Mouse (Mus musculus) liver, embryonic 14.5 days (tissue): ENCODE measurements at regions not wholly inside any gene's neighbourhood (a gene's known extent, or its start where the extent isn't known, plus 50 kb on each side); places are given as distances from the start of the nearest gene placed in this dataset.

ENCODE experiments used
- ATAC-seq: fragments of 200-750 bp; cut with Nextera tagmentation; 2 replicates; pipeline ENCODE4 v1.8.0; 2017; ENCODE audit warnings: moderate number of reproducible peaks, mild to moderate bottlenecking, moderate library complexity; ENCODE audit not compliant: insufficient read depth
- DNase-seq, 3 experiments: peaks; one replicate each; pipeline ENCODE4 v3.0.0-alpha.2; 2012 to 2013; ENCODE audit warnings: low read depth in 3 of 3, low spot score in 3 of 3
- H3K27ac ChIP-seq: fragments of 300-500 bp; sonication (generic); 2 replicates; pipeline ENCODE4 v1.5.1; 2014; ENCODE audit warnings: moderate library complexity, mild to moderate bottlenecking, control low read depth, inconsistent platforms
- H3K27me3 ChIP-seq: fragments of 300-500 bp; sonication (generic); 2 replicates; pipeline ENCODE4 v1.6.1; 2014; ENCODE audit warnings: mild to moderate bottlenecking, low read length, moderate library complexity; ENCODE audit not compliant: control insufficient read depth, insufficient read depth
- H3K36me3 ChIP-seq: fragments of 300-500 bp; sonication (generic); replicated peaks from 2 replicates; pipeline ENCODE4 v1.6.1; 2014; ENCODE audit warnings: low read depth; ENCODE audit not compliant: control insufficient read depth, insufficient read depth
- H3K4me1 ChIP-seq, 2 experiments: fragments of 200-500 bp in 1 of 2; fragments of 300-500 bp in 1 of 2; sonication (generic) in 1 of 2; replicated peaks; 2 replicates each; pipeline ENCODE4 v1.6.1; 2012 to 2014; ENCODE audit warnings: antibody characterized with exemption in 1 of 2, inconsistent platforms in 1 of 2, low read length in 1 of 2; ENCODE audit not compliant: control insufficient read depth in 2 of 2, insufficient read depth in 2 of 2
- H3K4me2 ChIP-seq: fragments of 300-500 bp; sonication (generic); 2 replicates; pipeline ENCODE4 v1.6.1; 2014; ENCODE audit warnings: low read depth, mild to moderate bottlenecking, control low read depth, moderate library complexity
- H3K4me3 ChIP-seq, 2 experiments: fragments of 200-500 bp in 1 of 2; fragments of 300-500 bp in 1 of 2; sonication (generic) in 1 of 2; 2 replicates each; pipeline ENCODE4 v1.5.1; 2012 to 2014; ENCODE audit warnings: low read depth in 2 of 2, low read length in 2 of 2, mild to moderate bottlenecking in 2 of 2, control low read depth in 1 of 2, inconsistent platforms in 1 of 2, moderate library complexity in 1 of 2; ENCODE audit not compliant: insufficient read depth in 1 of 2
- H3K9ac ChIP-seq: fragments of 300-500 bp; sonication (generic); replicated peaks from 2 replicates; pipeline ENCODE4 v1.6.1; 2014; ENCODE audit warnings: mild to moderate bottlenecking, control low read depth, moderate library complexity
- H3K9me3 ChIP-seq: fragments of 300-500 bp; sonication (generic); 2 replicates; pipeline ENCODE4 v1.6.1; 2016; ENCODE audit warnings: low read length, mixed read lengths; ENCODE audit not compliant: control insufficient read depth
- CTCF ChIP-seq: IDR thresholded peaks from 2 replicates; pipeline ENCODE4 v1.5.1; 2016; ENCODE audit warnings: antibody characterized with exemption, low read depth, control low read depth
- EP300 ChIP-seq: IDR thresholded peaks from 2 replicates; pipeline ENCODE4 v1.6.1; 2016; ENCODE audit warnings: antibody characterized with exemption, low read depth
- WGBS: fragments of 180-500 bp; shearing (Covaris S2); extraction: QIAGEN DNeasy Blood & Tissue Kit; methylation state at CpG from one replicate; pipeline ENCODE4 v1.1.7; 2014; ENCODE audit not compliant: insufficient replicate concordance; 5-methylcytosine and 5-hydroxymethylcytosine counted together

DNA sequence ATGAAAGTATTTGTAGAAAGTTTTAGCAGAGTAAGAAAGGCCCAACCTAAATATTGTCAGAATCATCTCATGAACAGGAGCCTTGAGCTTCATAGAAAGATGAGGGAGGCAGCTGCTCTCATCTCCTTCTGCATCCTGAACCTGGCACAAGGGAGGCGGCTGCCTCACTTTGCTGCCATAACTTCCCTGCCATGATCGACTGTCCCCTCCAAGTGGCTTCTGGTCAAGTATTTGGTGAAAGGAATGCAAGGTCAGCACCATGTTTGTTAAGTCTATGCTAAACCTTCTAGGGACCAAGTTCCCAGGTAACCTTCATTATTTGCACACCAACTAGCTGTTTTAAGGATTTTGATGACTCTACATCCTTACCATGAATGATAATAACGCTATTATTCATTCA is 246.0 kb downstream of the Ndfip2 start:
- no peak overlapping the region for H3K4me2 ChIP-seq
- DNase-seq (no peak), ATAC-seq (no peak)
- H3K9me3 ChIP-seq, result no peaks in the 10 kb centered on the region
- peaks cover 0 to 3% of the 10 kb centered on the region in 2 experiments; a peak in 2 of 4 replicates for H3K4me1 ChIP-seq
- WGBS, result 58% methylated on average over 3 of the region's 3 CpGs
- no peak overlapping the region for H3K9ac ChIP-seq
- H3K27me3 ChIP-seq, result no peaks in the 10 kb centered on the region
- H3K4me3 ChIP-seq, result no peak overlapping the region
- TF ChIP-seq CTCF, result no peak
- no peak overlapping the region for H3K27ac ChIP-seq
- H3K36me3 ChIP-seq, result no peaks in the 10 kb centered on the region

DNA sequence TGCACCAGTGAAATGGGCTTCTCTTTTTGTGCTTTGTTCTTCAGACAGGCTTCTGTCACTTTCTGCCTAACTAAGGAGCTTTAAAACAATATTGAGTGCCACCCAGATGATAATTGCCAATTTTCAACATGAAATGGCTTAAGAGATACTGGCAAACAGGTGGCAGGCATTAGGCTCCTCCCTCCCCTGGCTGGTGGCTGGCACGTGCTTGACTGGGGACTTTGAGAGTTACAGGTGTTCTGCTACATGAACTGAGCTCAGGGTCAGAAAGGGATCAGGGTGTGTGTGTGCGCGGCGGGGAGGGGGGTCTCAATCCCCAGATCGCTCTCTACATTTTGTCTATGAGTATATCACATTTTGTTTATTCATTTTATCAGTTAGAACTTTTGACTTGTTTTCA is 245.4 kb downstream of the Ndfip2 start:
- no peaks in the 10 kb centered on the region for H3K36me3 ChIP-seq
- H3K4me2 ChIP-seq, result no peak overlapping the region
- ATAC-seq (no peak), DNase-seq (no peak)
- H3K27me3 ChIP-seq, result no peaks in the 10 kb centered on the region
- no peak overlapping the region for H3K4me3 ChIP-seq
- no peak overlapping the region for H3K27ac ChIP-seq
- TF ChIP-seq CTCF (no peak), EP300 (no peak)
- WGBS, result 74% methylated on average over 5 of the region's 5 CpGs
- no peaks in the 10 kb centered on the region for H3K9me3 ChIP-seq
- no peak overlapping the region for H3K9ac ChIP-seq
- H3K4me1 ChIP-seq, result peaks cover 0 to 5% of the 10 kb centered on the region in 2 experiments; a peak in 2 of 4 replicates

DNA sequence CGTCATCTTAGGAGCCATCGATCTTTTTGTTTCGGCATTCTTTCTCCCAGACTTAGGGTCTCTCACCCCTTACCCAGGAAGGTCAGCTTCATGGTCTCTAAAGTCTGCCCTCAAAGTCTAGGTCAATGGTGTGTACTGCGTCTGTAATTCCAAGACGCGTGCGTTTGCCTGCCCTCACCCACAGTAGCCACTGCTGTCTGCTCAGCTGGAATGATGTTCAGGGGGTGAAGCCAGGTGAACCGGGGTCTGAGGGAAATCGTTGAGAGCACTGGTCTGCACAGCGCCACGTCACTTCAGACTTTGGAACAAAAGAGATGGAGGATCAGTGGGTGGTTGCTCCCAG is 244.2 kb downstream of the Ndfip2 start:
- H3K4me3 ChIP-seq, result no peak overlapping the region
- H3K9me3 ChIP-seq, result no peaks in the 10 kb centered on the region
- 32% methylated on average over 11 of the region's 11 CpGs for WGBS
- no peak for TF ChIP-seq EP300
- TF ChIP-seq CTCF, result no peak
- no peak for DNase-seq
- H3K36me3 ChIP-seq, result no peaks in the 10 kb centered on the region
- H3K9ac ChIP-seq, result no peak overlapping the region
- peaks cover 0 to 5% of the 10 kb centered on the region in 2 experiments; a peak in 2 of 4 replicates for H3K4me1 ChIP-seq
- H3K4me2 ChIP-seq, result no peak overlapping the region
- H3K27ac ChIP-seq, result no peak overlapping the region
- no peak for ATAC-seq
- no peaks in the 10 kb centered on the region for H3K27me3 ChIP-seq

DNA sequence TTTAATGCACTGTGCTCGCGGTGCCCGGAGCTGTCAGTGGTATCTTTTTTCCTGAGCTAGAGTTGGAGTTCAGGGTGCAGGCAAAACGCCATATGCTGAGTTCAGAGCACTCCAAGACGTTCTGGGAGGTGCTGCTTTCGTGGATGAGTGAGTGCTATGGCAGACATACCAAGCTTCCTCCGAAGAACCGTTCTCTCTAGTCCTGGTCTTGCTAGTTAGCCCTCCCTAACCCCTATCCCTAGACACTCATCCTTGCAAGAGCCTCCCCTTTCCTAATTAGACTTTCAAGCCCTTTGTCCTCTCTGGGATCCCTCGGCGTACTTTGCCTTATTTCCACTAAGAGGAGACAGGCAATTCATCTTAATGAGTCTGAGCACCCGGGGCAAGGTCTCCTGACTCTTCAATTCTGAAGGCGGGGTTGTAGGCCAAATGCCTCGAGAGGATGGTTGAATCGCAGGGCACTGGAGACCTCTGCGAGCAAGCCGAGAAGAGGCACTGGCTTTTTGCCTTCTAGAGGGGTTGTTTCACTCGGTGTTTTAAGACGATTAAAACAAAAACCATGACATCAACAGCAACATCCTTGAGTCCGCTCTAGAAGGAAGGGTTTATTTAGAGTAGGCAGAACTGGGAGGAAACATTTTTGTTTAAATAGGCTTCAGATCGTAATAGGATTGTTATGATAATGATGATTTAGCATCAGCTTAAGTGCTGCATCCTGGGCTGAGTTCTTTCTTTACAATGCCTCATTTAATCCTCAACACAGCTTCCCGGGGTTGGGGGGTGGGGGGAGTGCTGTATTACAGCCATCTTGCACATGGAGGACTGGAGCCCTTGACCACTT is 243.6 kb downstream of the Ndfip2 start:
- Histone ChIP-seq H3K4me3 (no peak overlapping the region), H3K27me3 (no peaks in the 10 kb centered on the region), H3K9me3 (no peaks in the 10 kb centered on the region), H3K4me1 (peaks cover 0 to 5% of the 10 kb centered on the region in 2 experiments; a peak in 2 of 4 replicates), H3K27ac (no peak overlapping the region), H3K9ac (no peak overlapping the region), H3K4me2 (0 out of 2 replicates have a peak overlapping the region, but pooled peaks have one; percentile 8), H3K36me3 (no peaks in the 10 kb centered on the region)
- DNase-seq (no peak), ATAC-seq (no peak)
- 14% methylated on average over 21 of the region's 21 CpGs for WGBS
- TF ChIP-seq EP300 (no peak), CTCF (no peak)

DNA sequence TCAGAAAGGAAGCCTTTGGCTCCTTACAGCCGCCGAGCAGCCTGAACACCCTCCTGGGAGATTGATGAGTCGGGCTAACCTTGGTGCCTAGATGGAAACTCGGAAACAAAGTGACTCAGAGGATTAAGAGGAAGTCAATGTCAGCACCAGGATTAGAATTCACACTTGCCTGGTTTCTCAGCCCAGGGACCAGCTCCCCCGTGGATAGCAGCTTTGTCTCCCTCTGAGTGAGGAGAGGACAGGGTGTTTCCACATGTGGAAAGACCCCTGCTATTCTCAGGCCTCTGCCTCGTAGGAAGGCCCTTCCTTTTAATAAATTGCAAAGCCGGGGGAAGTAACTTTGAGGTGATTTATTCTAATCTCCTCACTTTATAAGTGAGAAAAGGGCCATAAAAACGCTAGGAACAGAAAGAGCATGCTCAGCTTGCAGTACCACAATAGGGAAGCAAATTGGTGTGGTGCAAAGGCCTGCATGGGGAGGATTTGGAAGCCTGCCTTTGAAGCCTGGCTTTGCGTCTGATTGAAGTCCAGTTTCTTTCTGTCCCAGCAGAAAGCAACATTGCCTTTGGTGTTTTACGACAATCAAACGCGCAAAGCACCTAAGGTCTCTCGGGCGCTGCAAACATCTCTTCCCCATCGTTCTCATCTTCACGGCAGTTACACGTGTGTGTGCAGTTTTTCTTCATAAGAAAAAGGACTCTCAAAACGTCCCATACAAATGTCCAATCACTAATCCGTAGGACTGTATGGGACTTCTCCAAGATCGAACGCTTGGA is 242.8 kb downstream of the Ndfip2 start:
- no peak for ATAC-seq
- no peaks in the 10 kb centered on the region for H3K9me3 ChIP-seq
- no peak overlapping the region for H3K4me3 ChIP-seq
- H3K9ac ChIP-seq, result no peak overlapping the region
- no peak overlapping the region for H3K27ac ChIP-seq
- no peaks in the 10 kb centered on the region for H3K36me3 ChIP-seq
- H3K27me3 ChIP-seq, result no peaks in the 10 kb centered on the region
- peaks cover 0 to 5% of the 10 kb centered on the region in 2 experiments; a peak in 2 of 4 replicates for H3K4me1 ChIP-seq
- WGBS, result 17% methylated on average over 21 of the region's 21 CpGs
- DNase-seq, result no peak
- no peak overlapping the region for H3K4me2 ChIP-seq
- TF ChIP-seq EP300, result no peak
- no peak for TF ChIP-seq CTCF
